Mouse (Mus musculus) ES-Bruce4 (cell line): ENCODE results near the gene Pabpc4l.
"Not testable (repeated sequence)": the region's sequence is repeated elsewhere in the genome, so short reads cannot be mapped to it uniquely, and the experiment has no call there.

ENCODE experiments used
- CTCF ChIP-seq: IDR thresholded peaks from one replicate; pipeline ENCODE4 v1.8.1; 2011; ENCODE audit warnings: low read depth, low read length
- EP300 ChIP-seq: IDR thresholded peaks from 2 replicates; pipeline ENCODE4 v1.6.1; 2011; ENCODE audit warnings: low read depth, low read length; ENCODE audit not compliant: insufficient read depth
- POLR2A ChIP-seq: IDR thresholded peaks from one replicate; pipeline ENCODE4 v1.8.1; 2011; ENCODE audit warnings: low read length; ENCODE audit not compliant: insufficient read depth

DNA sequence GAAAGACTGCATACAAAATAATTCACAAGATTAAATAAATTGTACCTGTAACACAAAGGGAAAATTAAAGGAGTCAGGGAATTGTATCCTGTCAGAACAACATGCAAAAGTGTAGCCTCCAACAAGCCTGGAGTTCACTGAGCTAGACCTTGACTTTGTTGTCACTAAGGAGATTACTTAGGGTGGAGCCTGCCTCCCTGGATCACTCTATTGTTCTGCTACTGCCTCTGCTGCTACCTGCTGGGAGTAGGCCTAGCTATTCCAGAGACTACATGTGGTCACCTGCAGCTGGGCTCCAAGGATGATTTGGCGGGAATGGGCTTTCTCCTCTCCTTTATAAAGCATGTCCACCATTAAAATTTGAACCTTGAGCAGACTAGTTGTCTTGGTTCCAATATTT is 38.1 kb upstream of the Pabpc4l start:
- TF ChIP-seq EP300, CTCF, POLR2A: not testable (repeated sequence)
